Mouse (Mus musculus) spleen, adult 18-20 months (tissue): ENCODE data around the gene Slc9a5.

Source experiments
- DNase-seq, 2 experiments: peaks; one replicate each; pipeline ENCODE4 v3.0.0; 2022; ENCODE audit warnings: mixed read lengths in 2 of 2

Slc9a5 gene

GRCm38 (mm10) chr8:105326141-105326672, 22.4 kb upstream of the Slc9a5 start, which contains the start of the genes Lrrc29 and Tmem208:
Lrrc29 (minus strand) TSS chr8:105326278.
Tmem208 (plus strand) TSS chr8:105326354.
- DNase-seq = peak; percentile 93 to 98

GRCm38 (mm10) chr8:105326968-105327367, 21.7 kb upstream of the Slc9a5 start:
- no peak for DNase-seq

- DNase-seq = no peak
Observed at GRCm38 (mm10) chr8:105330325-105330724, 18.3 kb upstream of the Slc9a5 start.

DNA sequence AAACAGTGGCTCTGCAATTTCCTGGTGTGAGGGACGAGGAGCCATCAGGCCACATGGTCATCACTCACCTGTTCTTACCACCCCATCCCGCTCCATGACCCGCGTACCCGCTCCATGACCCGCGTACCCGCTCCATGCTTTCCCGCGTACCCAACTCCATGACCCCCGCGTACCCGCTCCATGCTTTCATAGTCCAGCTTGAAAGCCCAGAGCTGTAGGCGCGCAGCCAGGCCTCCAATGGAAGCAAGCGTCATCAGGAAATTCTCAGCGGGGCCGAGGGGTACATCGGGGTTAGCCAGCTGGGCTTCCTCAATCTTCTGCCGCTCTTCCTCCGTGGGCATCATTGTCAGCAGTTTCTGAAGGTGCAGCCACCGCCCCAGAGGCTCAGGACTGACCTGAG, 17.2 kb upstream of the Slc9a5 start:
- no peak for DNase-seq

DNA sequence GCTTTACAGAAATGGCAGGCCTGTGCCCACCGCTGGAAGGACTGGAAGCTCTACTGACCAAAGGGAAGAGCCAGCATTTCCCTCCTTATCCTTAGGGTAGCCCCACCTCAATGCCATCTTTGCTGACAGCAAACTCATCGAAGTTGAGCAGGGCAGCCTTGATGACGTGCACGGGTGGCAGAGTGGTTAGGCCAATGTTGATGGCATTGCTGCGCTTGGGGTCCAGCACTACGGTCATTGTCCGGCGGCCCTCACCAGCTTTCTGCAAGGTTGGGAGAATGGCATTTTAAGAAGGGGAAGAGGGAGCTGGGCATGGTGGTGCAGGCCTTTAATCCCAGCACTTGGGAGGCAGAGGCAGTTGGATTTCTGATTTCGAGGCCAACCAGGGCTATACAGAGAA, 16.7 kb upstream of the Slc9a5 start:
- no peak for DNase-seq

GRCm38 (mm10) chr8:105332523-105332922, 16.1 kb upstream of the Slc9a5 start:
- DNase-seq = no peak

DNA sequence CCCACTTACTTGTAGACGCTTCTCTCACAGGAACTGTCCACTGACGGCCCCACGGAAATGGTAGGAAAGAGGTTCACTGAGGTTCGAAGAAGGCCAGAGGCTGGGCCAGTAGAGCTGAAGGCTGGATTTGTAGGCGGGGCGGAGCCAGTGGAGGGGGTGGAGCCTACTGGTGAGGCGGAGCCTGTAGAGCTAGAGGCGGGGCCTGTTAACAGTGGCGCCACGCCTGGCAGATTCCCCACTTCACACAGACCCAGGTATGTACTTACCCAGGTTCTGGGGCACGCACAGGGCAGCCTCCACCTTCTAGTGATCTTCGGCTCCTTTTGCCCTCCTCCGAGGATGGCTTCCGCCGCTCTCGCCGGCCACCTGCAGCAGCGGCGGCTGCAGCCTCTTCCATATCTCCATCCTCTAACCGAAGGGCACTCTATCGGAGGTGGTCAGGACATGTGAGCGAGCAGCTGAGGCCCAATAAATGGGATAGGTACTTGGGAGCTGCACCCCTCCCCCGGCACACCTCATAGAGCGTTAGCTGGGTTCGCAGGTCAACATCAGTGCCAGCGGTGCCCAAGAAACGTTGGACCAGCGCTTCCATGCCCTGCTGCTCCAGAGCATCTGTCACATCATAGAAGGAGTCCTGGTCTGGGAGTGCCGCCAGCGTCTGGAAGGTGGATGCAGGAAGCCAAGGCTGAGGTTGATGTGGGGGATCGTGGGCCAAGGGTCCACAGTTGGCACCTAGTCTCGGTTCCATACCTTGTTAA, 12.1 kb upstream of the Slc9a5 start:
- no peak for DNase-seq

GRCm38 (mm10) chr8:105338992-105339391, 9.7 kb upstream of the Slc9a5 start:
- DNase-seq = no peak

DNA sequence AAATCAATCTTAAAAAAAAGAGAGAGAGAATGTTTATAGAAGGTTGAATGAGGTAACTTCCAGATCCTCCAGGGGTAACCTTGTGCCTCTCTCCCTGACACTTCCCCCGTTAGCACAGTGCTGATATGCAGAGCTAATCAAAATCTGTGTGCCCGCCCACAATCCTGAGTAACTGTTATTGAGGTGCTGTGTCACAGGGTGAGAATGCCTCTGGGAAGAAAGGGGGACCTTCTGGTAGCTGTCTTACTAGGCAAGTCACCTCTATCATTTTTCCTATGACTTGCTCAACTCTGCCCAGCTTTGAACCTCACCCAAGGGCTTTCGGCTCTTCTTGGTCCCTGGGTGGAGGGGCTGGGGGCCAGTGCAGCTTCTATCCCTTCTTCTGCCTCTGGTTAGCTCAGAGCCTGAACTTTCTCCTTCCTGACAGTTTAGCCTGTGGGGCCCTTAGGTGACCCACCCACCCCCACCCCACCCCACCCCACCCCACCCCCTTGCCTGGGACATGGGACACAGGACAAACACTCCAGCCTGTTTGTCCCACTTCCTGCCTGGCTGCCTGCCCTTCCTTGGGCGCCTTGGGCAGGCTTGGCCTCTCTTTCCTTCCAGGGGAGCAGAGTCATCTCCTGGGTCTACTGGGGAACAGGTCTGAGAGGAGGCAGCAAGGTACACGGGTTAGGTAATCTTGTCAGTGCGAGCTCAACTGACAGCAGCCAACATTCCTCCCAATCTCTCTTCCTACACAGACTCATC, 8.6 kb upstream of the Slc9a5 start:
- DNase-seq = no peak

DNA sequence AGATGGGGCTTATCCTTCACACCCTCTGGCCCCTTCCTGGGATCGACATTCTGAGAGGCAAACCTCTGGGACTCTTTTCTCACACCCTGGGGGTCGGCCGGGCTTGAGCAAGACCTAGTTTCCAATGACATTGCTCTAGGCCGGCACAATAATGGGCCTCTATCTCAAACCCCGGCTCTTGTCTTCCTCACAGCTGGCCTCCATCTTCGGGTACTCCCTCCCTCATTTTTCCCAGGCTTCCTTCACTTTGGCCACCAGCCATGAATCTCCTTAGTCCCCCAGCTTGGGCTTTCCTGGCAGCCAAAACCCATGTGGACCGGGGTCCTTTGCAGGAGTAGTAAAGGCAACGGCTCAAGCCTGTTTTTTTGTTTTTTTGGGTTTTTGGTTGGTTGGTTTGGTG, 7.2 kb upstream of the Slc9a5 start:
- DNase-seq = no peak

GRCm38 (mm10) chr8:105342768-105343167, 5.9 kb upstream of the Slc9a5 start:
- no peak for DNase-seq

DNA sequence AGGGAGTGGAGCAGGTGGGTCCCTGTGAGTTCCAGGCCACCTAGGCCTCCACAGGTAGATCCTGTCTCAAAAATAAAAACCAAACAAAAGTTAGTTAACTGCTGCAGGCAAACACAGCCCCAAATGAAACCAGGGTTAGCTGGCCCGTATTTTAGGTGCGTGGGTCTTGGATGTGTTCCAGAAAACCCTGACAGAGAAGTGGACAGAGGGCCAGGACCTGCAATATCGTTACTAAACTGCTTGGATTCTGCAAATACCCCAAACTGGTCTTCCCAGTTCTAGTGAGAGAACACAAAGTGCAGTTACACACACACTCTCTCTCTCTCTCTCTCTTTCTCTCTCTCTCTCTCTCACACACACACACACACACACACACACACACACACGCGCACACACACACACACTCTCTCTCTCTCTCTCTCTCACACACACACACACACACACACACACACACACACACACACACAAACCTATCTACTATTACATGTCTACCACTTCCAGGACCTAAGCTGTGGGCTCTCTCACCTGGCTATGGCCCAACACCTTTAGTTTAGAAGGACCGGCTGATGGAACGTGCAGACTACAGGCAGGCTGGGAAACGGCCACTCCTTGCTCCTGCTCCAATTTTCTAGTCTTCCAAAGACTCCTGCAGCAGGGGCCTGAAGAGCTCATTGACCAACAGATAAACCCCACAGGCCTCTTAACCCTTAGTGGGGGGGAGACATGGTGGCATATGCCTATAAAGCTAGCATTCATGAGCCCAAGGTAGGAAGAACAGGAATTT, 4.7 kb upstream of the Slc9a5 start:
- no peak for DNase-seq

DNA sequence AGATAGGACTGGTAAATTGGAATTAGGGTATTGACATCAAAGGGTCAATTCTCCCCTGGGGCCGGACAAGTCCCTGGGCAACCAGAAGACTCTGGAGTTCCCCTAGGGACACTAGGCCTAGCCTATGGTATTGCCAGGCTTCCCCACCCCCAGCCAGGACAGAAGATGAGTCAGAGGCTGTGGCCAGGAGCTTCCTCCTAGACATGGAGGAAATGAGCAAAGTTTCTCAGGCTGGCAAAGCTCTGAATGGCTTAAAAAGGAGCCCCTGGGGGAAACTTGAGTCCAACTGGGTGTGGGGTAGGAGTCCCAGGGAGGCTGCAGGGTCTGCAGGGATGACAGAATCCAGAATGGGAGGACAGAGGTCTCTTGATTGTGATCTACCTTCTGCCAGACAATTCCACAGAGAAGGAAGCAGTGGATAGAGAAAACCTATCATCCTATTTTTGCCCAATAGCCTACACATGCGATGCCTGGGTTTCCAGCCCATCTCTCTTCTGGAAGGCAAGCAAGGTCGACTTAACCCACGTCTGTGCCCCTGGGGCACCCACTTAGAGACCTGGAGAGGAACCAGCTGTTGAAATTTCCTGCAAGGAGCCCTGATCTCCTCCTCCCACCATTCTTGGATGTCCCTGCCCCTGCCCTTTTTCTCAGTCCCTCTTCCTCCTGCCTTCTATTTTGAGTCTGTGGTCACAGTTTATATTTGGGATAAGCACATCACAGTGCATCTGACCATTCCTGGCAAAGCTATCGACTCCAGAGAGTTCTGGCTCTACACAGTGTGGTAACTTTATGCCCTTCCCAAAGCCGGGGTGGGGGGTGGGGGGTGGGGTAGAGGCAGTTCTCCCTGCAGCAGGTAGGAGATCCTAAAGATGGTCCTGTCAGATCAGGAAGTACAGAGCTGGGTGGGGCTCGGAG, 3.3 kb upstream of the Slc9a5 start:
- DNase-seq = no peak

DNA sequence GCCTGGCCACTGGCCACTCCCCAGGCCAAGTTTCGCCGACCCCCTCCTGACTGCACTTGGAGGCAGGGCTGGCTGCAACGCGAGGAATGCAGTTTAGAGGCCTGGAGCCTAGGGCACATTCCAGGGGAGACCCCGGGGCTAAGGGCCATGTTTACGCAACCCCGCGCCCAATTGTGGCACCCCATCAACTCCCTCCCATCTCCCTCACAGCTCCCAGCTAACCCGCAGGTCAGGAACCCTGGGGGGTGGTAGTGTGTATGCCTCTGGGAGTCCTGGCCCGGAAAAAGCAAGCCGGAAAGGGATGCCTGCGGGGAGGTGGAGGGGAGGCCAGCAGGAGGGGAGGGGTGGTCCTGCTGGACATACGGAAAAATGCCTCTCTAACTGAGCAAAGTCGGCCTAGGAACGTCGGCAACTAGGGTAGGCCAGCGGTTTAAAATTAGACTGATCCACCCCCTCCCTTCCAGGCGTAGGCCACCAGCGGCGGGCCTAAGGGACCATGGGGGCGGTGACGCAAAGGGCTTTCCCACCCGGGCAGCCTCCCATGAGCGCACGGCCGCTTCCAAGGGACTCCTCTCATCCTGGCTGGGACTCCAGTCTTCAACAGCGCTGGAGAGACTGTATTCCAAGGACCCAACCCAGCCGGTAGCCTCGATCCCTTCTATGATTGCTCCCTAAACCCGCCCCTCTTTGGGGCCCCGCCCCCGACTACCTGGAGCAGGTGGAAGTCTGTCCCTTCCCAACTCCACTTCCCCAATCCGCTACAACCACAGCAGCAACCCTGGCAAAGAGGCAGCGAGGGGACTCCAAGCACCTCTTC, 1.8 kb upstream of the Slc9a5 start:
- DNase-seq = peak; percentile 32 to 42

DNA sequence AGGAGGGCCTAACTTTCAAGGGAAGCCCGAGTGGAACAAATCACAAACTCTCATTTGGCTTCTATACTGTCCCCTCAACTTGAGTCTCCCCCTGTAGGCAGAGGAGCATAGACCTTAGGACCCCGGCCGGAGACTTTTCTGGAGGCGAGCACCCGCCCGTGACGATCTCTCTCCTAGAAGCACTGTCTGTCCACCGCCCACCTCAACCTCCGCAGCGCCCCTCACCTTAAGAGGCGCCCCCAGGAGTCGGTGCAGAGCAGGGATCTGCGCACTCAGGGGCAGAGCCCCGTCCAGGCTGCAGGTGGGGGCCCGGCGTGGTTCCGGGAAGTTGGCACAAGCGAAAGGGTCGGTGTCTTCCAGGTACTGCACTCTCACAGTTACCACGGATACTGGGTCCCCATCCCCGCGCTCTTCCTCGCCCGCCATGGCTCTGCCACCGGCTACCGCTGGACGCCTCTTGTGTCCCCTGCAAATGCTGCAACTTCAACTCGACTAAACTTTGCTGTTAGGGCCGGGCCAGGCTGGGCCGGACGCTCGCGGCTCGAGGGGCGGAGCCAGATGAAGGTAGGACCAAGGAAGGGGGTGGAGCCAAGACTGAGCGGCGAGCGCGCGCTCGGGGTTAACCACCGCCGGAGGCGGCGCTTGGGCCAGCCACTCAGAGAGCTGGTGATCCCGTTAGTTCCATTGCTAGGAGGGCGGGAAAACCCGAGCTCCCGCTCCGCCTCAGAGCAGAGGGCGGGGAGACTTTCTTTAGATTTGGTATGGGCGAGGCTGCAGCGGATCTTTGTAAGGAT, 1.0 kb upstream of the Slc9a5 start, which contains the start of gene Fhod1:
Gene Fhod1 (minus strand): TSS at position 526 of the 794 bp plus-strand sequence.
- DNase-seq = peak; percentile 88 to 90

DNA sequence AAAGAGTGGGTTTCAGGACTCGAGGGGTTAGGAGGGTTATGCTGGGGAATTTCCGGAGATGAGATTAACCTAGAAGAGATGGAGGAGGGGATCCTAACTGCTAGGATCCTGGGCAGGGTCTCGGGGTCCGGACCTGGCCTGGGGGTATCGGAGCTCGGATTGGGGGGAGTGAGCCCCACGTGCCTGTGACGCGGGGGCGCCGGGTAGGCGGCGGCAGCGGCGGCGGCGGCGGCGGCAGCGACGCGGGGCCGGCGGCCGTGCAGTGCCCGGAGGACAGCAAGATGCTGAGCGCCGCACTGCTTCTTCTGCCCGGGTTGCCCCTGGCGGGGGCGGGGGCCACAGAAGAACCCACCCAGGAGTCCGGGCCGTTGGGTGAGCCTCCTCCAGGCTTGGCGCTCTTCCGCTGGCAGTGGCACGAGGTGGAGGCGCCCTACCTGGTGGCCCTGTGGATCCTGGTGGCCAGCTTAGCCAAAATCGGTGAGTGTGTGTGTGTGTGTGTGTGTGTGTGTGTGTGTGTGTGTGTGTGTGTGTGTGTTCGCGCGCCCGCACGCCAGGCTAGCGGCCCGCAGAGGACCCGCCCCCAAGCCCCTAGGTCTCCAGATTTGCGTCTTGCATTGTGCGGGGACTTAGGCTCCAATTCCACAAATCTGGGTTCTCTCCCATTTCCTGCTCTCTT, 591 bp downstream of the Slc9a5 start:
- no peak for DNase-seq

DNA sequence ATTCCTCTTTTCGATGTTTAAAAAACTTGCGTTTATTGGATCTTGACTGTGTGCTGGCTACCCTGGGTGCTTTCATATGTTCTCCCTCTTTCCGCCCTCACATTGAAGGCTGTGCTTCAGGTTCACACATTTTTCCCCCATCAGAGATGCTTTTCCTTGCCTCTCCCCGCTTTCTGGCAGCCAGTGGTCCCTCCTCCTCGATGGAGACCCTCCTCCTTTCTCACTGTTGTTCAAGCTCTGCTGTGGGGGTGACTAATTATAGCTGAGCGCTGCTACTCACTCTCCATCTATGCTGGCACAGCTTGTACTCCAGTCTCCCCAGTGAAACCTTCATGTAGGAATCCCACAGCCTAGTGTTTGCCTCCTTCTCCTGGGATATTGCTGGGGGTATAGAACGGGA, 1.5 kb downstream of the Slc9a5 start:
- DNase-seq = no peak

GRCm38 (mm10) chr8:105353583-105354135, 5.0 kb downstream of the Slc9a5 start:
- no peak for DNase-seq

GRCm38 (mm10) chr8:105354549-105354948, 5.9 kb downstream of the Slc9a5 start:
- DNase-seq = no peak
